Mouse (Mus musculus) megakaryocyte, embryonic 14.5 days (primary cell): ENCODE results near the gene Dync1li1. TPM values are rescaled to one million over a fixed set of nuclear protein-coding genes. Genes with fewer than 3 reads are reported as not detected.

Experiments used
- H3K27me3 ChIP-seq: replicated peaks from 2 replicates; pipeline ENCODE3; 2012; ENCODE audit warnings: inconsistent platforms
- H3K36me3 ChIP-seq: replicated peaks from 2 replicates; pipeline ENCODE3; 2012; ENCODE audit warnings: low read length, inconsistent platforms, mixed read lengths
- H3K4me1 ChIP-seq: 2 replicates; pipeline ENCODE4 v1.6.1; 2012; ENCODE audit warnings: inconsistent platforms
- H3K4me3 ChIP-seq: replicated peaks from 2 replicates; pipeline ENCODE3; 2012; ENCODE audit warnings: moderate library complexity, mild to moderate bottlenecking, inconsistent platforms
- H3K9me3 ChIP-seq: 2 replicates; pipeline ENCODE4 v1.6.1; 2012; ENCODE audit warnings: inconsistent platforms
- FLI1 ChIP-seq: IDR thresholded peaks from 2 replicates; pipeline ENCODE4 v1.6.1; 2012; ENCODE audit warnings: low read length, inconsistent platforms, mixed read lengths
- GATA1 ChIP-seq: IDR thresholded peaks from 3 replicates; pipeline ENCODE4 v1.6.1; 2012; ENCODE audit warnings: mixed read lengths, low read length, inconsistent platforms, borderline replicate concordance
- polyA plus RNA-seq: library from polyadenylated mRNA; stranded (reverse); fragments of >175 nt; gene quantifications from 2 replicates; pipeline ENCODE4 v1.2.3, GENCODE M21; 2012; ENCODE audit warnings: low replicate concordance; ENCODE audit not compliant: insufficient read depth

Gene Dync1li1
- polyA plus RNA-seq, 1 experiment = 15.1 TPM

DNA sequence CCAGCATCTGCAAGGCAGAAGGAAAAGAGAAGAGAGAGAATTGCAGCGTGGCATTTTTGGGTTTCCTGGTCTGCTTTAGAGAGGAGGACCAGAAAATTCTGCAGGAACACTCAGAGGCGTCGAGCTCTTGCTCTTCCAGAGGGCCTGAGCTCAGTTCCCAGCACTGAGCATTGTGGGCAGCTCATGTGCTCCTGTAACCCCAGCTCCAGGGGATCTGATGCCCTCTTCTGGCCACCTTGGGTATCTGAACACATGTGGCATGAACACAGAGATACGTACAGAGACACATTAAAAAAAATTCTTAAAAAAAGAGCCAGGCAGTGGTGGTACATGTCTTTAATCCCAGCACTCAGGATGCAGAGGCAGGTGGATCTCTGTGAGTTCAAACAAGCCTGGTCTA is 33.2 kb upstream of the Dync1li1 start:
- Histone ChIP-seq H3K27me3 (peaks cover 13% of the 10 kb centered on the region), H3K4me1 (peaks cover 11% of the 10 kb centered on the region; the same call in 1 of the 2 replicates), H3K4me3 (no peak overlapping the region), H3K36me3 (no peaks in the 10 kb centered on the region), H3K9me3 (peaks cover 47% of the 10 kb centered on the region)
- TF ChIP-seq FLI1 = no peak
- TF ChIP-seq GATA1 = no peak

DNA sequence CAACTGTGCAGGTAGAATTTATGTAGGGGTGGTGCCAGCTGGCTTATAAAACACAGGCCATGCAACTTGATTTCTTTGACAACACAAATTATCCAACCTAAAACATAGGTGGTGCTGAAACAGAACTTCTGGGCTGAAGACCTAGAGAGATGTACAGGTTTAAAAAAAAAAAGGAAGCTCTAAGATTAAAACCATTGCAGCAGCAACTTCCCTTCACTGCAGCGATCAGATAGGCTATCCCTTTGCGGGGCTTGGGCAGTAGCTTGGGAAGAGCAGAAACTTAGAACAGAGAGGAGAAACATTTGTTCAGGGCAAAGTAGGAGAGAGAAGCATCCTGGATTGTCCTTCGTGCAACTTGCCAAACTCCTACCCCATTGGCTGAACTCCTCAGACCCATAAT is 31.9 kb upstream of the Dync1li1 start:
- H3K4me1 ChIP-seq = peaks cover under 1% of the 10 kb centered on the region; the same call in 1 of the 2 replicates
- no peaks in the 10 kb centered on the region for H3K36me3 ChIP-seq
- H3K9me3 ChIP-seq = peaks cover 55% of the 10 kb centered on the region
- TF ChIP-seq GATA1 = no peak
- no peak for TF ChIP-seq FLI1
- no peak overlapping the region for H3K4me3 ChIP-seq
- H3K27me3 ChIP-seq = peaks cover 7% of the 10 kb centered on the region

DNA sequence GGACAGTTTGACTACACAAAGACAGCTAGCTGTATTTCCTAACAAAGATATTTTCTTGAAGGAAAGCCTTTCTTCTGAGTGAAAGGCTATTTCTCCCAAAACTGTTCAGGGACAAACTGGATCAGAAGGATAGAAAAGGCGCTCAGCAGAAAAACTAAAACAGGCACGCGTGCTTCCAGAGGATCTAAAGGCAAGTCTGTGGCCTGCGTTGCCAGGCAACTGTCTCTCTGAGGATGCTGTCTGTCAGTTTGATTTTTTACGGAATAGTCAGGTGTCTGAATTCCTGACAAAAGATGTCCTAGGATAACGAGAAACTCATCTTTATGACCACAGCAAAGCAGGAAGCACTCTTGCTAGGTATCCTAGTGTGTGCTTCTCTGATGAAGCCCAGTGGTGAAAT is 28.1 kb upstream of the Dync1li1 start:
- Histone ChIP-seq H3K27me3 (peaks cover 17% of the 10 kb centered on the region), H3K36me3 (no peaks in the 10 kb centered on the region), H3K4me1 (no peaks in the 10 kb centered on the region), H3K4me3 (no peak overlapping the region), H3K9me3 (peaks cover 44% of the 10 kb centered on the region)
- TF ChIP-seq FLI1 = no peak
- no peak for TF ChIP-seq GATA1

DNA sequence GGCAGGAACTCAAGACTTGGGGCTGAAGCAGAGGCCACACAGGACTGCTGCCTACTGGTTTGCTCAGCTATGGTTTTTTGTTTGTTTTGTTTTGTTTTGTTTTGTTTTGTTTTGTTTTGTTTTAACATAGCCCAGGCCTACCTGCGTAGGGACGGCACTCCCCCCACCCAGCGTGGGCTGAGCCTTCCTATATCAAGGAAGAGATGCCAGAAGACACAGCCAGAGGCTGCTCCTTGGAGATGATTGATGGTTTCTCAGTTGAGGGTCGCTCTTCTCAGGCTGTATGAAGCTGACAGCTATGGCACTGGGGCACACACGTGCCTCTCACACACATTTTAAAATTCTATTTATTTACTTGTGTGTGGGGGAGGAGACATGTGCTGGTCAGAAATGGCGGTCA is 27.6 kb upstream of the Dync1li1 start:
- H3K36me3 ChIP-seq = no peaks in the 10 kb centered on the region
- H3K4me3 ChIP-seq = no peak overlapping the region
- TF ChIP-seq FLI1 = no peak
- TF ChIP-seq GATA1 = no peak
- peaks cover 19% of the 10 kb centered on the region for H3K27me3 ChIP-seq
- peaks cover 44% of the 10 kb centered on the region for H3K9me3 ChIP-seq
- no peaks in the 10 kb centered on the region for H3K4me1 ChIP-seq

DNA sequence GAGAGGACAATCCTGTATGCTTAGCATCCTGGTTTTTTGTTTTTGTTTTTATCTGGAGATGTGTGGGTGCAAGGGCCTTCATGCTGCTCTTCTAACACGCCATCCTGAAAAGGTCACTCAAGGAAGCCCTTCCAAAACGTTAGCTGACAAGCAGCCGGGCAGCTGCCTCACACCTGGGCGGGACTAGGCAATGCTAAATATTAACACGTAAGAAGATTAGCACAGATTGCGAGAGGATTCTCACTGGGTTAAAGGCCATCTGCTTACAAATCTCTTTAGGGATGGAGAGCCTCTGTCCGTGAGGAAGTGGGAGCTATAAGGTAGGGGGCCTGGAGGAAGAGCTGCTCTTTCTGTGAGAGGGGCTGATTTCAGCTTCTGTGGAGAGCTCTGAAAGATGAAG is 26.6 kb upstream of the Dync1li1 start:
- Histone ChIP-seq H3K4me3 (no peak overlapping the region), H3K9me3 (peaks cover 37% of the 10 kb centered on the region), H3K27me3 (peaks cover 24% of the 10 kb centered on the region), H3K4me1 (peaks cover 2% of the 10 kb centered on the region; the same call in 1 of the 2 replicates), H3K36me3 (no peaks in the 10 kb centered on the region)
- TF ChIP-seq FLI1 = no peak
- TF ChIP-seq GATA1 = no peak

DNA sequence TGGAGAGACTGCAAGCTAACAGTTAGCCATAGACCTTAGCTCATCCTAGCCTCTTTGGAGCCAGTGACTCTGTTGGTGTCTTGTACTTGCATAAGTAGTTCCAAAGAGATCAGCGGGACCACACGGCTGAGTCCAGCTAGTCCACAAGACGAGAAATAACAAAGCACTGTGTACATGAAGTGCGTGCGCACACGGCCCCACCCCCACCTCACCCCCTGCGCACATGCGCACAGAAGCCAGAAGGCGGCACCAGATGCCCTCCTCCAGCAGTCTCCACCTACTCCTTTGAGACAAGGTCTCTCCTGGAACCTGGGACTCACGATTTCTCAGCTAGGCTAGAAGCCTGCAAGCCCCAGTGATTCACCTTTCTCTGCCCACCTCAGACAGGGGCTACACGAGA is 24.8 kb upstream of the Dync1li1 start:
- Histone ChIP-seq H3K4me1 (peaks cover 3% of the 10 kb centered on the region; the same call in 1 of the 2 replicates), H3K36me3 (no peaks in the 10 kb centered on the region), H3K9me3 (peaks cover 24% of the 10 kb centered on the region), H3K4me3 (no peak overlapping the region), H3K27me3 (peaks cover 42% of the 10 kb centered on the region)
- no peak for TF ChIP-seq GATA1
- no peak for TF ChIP-seq FLI1

DNA sequence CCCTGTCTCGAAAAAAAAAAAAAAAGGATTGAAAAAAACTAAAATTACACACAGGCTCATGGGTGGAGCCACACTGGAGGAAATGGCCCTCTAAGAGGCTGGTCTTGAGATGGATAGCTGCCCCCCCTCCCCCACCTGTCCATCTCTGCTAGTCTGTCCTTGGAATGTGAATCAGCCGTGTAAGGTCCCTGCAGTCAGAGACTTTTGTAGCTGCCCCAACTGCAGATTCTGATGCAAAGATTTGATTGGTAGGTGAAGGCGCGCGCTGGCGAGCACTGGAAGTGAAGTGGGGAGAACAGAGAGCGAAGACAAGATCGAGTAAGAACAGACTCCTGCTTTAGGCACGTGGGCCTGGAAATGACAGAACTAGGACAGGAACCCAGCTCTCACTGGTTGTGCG is 21.7 kb upstream of the Dync1li1 start:
- H3K9me3 ChIP-seq = peaks cover 3% of the 10 kb centered on the region
- H3K36me3 ChIP-seq = no peaks in the 10 kb centered on the region
- peaks cover 3% of the 10 kb centered on the region; the same call in 1 of the 2 replicates for H3K4me1 ChIP-seq
- no peak overlapping the region for H3K4me3 ChIP-seq
- TF ChIP-seq GATA1 (no peak), FLI1 (no peak)
- H3K27me3 ChIP-seq = peaks cover 50% of the 10 kb centered on the region

DNA sequence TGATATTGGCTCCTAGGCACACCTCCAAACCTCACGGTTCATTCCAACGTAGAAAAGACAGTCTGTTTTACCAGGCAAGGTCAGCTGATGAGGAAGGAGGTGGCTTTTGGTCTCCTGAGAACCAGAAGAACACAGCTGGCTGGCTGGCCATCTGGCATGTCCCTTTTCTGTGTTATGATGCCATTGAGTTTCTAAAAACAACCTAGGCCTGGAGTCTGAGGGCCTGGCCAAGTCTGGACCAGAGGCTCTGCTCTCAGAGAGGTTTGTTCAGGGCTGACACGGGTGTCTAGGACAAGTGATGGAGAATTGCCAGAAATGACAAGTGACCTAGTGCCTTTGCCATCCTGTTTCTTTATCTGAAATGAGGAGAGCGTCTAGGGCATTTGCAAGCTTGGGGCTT is 20.5 kb upstream of the Dync1li1 start:
- Histone ChIP-seq H3K36me3 (no peaks in the 10 kb centered on the region), H3K4me3 (no peak overlapping the region), H3K9me3 (peaks cover 8% of the 10 kb centered on the region), H3K27me3 (peaks cover 57% of the 10 kb centered on the region), H3K4me1 (peaks cover 9% of the 10 kb centered on the region)
- TF ChIP-seq GATA1 (no peak), FLI1 (no peak)

DNA sequence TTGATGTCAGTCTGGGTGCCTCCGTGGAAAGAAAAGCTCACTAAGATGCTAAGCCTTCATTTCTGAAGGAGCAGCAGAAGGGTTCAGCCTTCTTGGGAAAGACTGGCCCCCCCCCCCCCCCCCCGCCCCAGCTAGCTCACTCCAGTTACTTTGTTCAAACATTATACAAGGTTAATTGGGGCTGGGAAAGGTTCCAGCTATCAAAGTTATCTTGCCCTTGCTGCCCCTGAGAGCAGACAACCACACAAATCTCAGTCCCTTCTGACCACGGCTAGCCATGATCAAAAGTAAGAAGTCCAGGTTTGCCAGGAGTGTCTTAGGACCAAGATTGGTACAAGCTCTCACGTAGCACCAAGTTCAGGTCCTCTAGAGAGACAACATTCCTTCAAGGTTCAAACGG is 19.6 kb upstream of the Dync1li1 start:
- no peak overlapping the region for H3K4me3 ChIP-seq
- H3K9me3 ChIP-seq = peaks cover 8% of the 10 kb centered on the region
- peaks cover 14% of the 10 kb centered on the region for H3K4me1 ChIP-seq
- H3K36me3 ChIP-seq = no peaks in the 10 kb centered on the region
- H3K27me3 ChIP-seq = peaks cover 54% of the 10 kb centered on the region
- TF ChIP-seq GATA1 (no peak), FLI1 (no peak)

DNA sequence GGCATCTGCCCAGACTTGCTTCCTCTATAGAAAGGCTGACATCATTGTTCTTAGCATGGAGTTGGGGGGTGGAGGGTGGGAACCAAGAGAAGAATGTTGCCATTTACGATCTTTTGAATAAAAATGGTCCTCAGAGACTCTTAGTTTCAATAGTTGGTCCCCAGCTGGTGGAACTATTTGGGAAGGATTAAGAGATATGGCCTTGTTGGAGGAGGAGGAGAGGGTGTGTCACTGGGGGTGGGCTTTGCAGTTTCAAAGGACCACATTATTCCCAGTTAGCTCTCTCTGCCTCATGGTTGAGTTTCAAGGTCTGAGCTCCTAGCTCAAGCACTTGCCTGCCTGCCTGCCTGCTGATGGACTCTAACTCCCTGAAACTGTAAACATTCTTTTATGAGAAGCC is 16.6 kb upstream of the Dync1li1 start:
- no peak for TF ChIP-seq FLI1
- no peak for TF ChIP-seq GATA1
- Histone ChIP-seq H3K4me3 (no peak overlapping the region), H3K4me1 (peaks cover 24% of the 10 kb centered on the region), H3K27me3 (peaks cover 47% of the 10 kb centered on the region), H3K36me3 (no peaks in the 10 kb centered on the region), H3K9me3 (peaks cover 8% of the 10 kb centered on the region)

DNA sequence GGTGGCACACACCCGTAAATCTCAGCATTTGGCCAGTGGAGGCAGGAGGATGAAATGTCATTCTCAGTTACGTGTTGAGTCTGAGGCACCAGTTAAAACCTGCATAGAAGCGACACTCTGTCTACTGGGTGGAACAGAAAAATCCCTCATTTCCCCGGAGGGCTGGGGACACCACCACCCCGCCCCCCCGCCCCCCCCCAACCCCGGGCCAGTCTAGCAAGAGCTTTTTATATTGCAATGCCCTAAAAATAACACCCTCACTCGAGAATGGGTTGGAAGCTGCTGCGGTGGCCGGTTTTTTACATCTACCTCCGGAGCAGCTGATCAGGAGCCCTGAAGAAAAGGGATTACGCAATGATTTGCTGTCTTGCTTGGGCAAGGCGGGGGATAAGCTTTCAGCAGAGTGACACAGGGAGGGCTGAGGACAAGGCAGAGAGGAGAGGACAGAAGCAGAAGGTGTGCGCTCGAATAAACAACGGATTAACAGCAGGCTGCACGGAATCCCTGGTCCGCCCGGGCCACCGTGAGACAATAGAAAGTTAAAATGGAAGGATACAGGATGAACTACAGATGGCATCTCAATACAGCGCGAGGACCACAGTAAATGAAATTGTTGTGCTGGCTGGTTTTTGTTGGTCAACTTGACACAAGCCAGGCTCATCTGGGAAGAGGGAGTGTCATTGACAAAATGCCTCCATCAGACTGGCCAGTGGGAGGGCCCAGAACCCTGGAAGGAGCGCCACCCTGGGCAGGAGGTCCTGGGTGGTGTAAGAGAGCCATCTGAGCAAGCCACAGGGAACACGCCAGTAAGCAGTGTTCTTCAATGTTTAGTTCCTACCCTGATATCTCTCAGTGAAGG is 15.7 kb upstream of the Dync1li1 start:
- Histone ChIP-seq H3K4me3 (peak overlapping the region; percentile 87), H3K9me3 (peaks cover 8% of the 10 kb centered on the region), H3K27me3 (peaks cover 42% of the 10 kb centered on the region), H3K36me3 (no peaks in the 10 kb centered on the region), H3K4me1 (peaks cover 26% of the 10 kb centered on the region)
- TF ChIP-seq GATA1 (no peak), FLI1 (no peak)
